Mouse (Mus musculus) liver, embryonic 16.5 days (tissue): Measurements from ENCODE around the gene Rin2. TPM values are rescaled to one million over a fixed set of nuclear protein-coding genes. Genes with fewer than 3 reads are reported as not detected.
A peak's percentile ranks its signal among the peaks of the same experiment; 100 is the strongest.

Source experiments
- ATAC-seq: fragments of 200-750 bp; cut with Nextera tagmentation; 2 replicates; pipeline ENCODE4 v1.8.0; 2017; ENCODE audit warnings: low read depth, mild to moderate bottlenecking, moderate number of reproducible peaks, moderate library complexity
- H3K27ac ChIP-seq: fragments of 300-500 bp; sonication (generic); 2 replicates; pipeline ENCODE4 v1.5.1; 2014; ENCODE audit warnings: mild to moderate bottlenecking, low read length
- H3K27me3 ChIP-seq: fragments of 300-500 bp; sonication (generic); 2 replicates; pipeline ENCODE4 v1.6.1; 2014; ENCODE audit warnings: low read depth, low read length, mixed read lengths; ENCODE audit not compliant: control insufficient read depth, insufficient read depth
- H3K36me3 ChIP-seq: fragments of 300-500 bp; sonication (generic); 2 replicates; pipeline ENCODE4 v1.6.1; 2014; ENCODE audit warnings: mild to moderate bottlenecking; ENCODE audit not compliant: control insufficient read depth, insufficient read depth
- H3K4me1 ChIP-seq: fragments of 300-500 bp; sonication (generic); 2 replicates; pipeline ENCODE4 v1.6.1; 2014; ENCODE audit warnings: low read depth, low read length, mixed read lengths; ENCODE audit not compliant: control insufficient read depth
- H3K4me2 ChIP-seq: fragments of 300-500 bp; sonication (generic); 2 replicates; pipeline ENCODE4 v1.6.1; 2014; ENCODE audit warnings: low read depth, low read length, mixed read lengths
- H3K4me3 ChIP-seq: fragments of 300-500 bp; sonication (generic); 2 replicates; pipeline ENCODE4 v1.5.1; 2014; ENCODE audit warnings: low read depth, mild to moderate bottlenecking, low read length
- H3K9ac ChIP-seq: fragments of 300-500 bp; sonication (generic); 2 replicates; pipeline ENCODE4 v1.6.1; 2014; ENCODE audit warnings: low read depth, low read length
- H3K9me3 ChIP-seq: fragments of 300-500 bp; sonication (generic); replicated peaks from 2 replicates; pipeline ENCODE4 v1.6.1; 2016; ENCODE audit warnings: low read length; ENCODE audit not compliant: control insufficient read depth
- WGBS: fragments of 180-500 bp; shearing (Covaris S2); extraction: QIAGEN DNeasy Blood & Tissue Kit; methylation state at CpG from one replicate; pipeline ENCODE4 v1.1.7; 2014; ENCODE audit not compliant: insufficient replicate concordance; 5-methylcytosine and 5-hydroxymethylcytosine counted together
- polyA plus RNA-seq: library from polyadenylated mRNA; unstranded; fragments of >200 nt; fragmentation: Nextera tagmentation; extraction: Ambion mirVana; gene quantifications from 2 replicates; pipeline ENCODE4 v1.2.1, GENCODE M21; 2015

The Rin2 gene
- polyA plus RNA-seq, 1 experiment from 2014 or later, result 2.6 TPM

GRCm38 (mm10) chr2:145859932-145860801 is 185.2 kb downstream of the Rin2 start:
- peak overlapping the region; percentile 27; the same call in 1 of the 2 replicates for H3K4me3 ChIP-seq
- no peaks in the 10 kb centered on the region for H3K36me3 ChIP-seq
- H3K9ac ChIP-seq, result no peak overlapping the region
- H3K27ac ChIP-seq, result no peak overlapping the region
- H3K9me3 ChIP-seq, result no peaks in the 10 kb centered on the region
- peak overlapping the region; percentile 50 for H3K4me2 ChIP-seq
- peaks cover 5% of the 10 kb centered on the region for H3K4me1 ChIP-seq
- peak; percentile 37 for ATAC-seq
- WGBS, result 30% methylated on average over 40 of the region's 40 CpGs
- H3K27me3 ChIP-seq, result no peaks in the 10 kb centered on the region

GRCm38 (mm10) chr2:145861193-145862123 is 186.4 kb downstream of the Rin2 start:
- H3K9ac ChIP-seq, result no peak overlapping the region
- no peak for ATAC-seq
- no peaks in the 10 kb centered on the region for H3K9me3 ChIP-seq
- WGBS, result 58% methylated on average over 8 of the region's 8 CpGs
- peak overlapping the region; percentile 13; the same call in 1 of the 2 replicates for H3K4me2 ChIP-seq
- no peaks in the 10 kb centered on the region for H3K36me3 ChIP-seq
- H3K27ac ChIP-seq, result no peak overlapping the region; the same call in none of the 2 replicates
- no peak overlapping the region for H3K4me3 ChIP-seq
- peaks cover 5% of the 10 kb centered on the region for H3K4me1 ChIP-seq
- no peaks in the 10 kb centered on the region for H3K27me3 ChIP-seq

- no peak overlapping the region for H3K4me3 ChIP-seq
- ATAC-seq, result no peak
- H3K4me2 ChIP-seq, result no peak overlapping the region
- H3K36me3 ChIP-seq, result no peaks in the 10 kb centered on the region
- no peak overlapping the region for H3K27ac ChIP-seq
- no peaks in the 10 kb centered on the region for H3K27me3 ChIP-seq
- H3K9me3 ChIP-seq, result no peaks in the 10 kb centered on the region
- peaks cover 5% of the 10 kb centered on the region for H3K4me1 ChIP-seq
- 59% methylated on average over 10 of the region's 10 CpGs for WGBS
- no peak overlapping the region for H3K9ac ChIP-seq
Observed at GRCm38 (mm10) chr2:145862206-145862817, 187.3 kb downstream of the Rin2 start.

GRCm38 (mm10) chr2:145865344-145865743 is 190.3 kb downstream of the Rin2 start:
- Histone ChIP-seq H3K9ac (no peak overlapping the region), H3K9me3 (no peaks in the 10 kb centered on the region), H3K4me1 (peaks cover 1% of the 10 kb centered on the region; the same call in 1 of the 2 replicates), H3K4me3 (no peak overlapping the region), H3K27me3 (no peaks in the 10 kb centered on the region), H3K27ac (no peak overlapping the region), H3K4me2 (no peak overlapping the region), H3K36me3 (no peaks in the 10 kb centered on the region)
- 75% methylated on average over 3 of the region's 3 CpGs for WGBS
- no peak for ATAC-seq

GRCm38 (mm10) chr2:145866238-145866637 is 191.2 kb downstream of the Rin2 start:
- H3K9me3 ChIP-seq, result no peaks in the 10 kb centered on the region
- no peaks in the 10 kb centered on the region for H3K27me3 ChIP-seq
- no peak overlapping the region for H3K4me3 ChIP-seq
- ATAC-seq, result no peak
- no peaks in the 10 kb centered on the region for H3K4me1 ChIP-seq
- no peak overlapping the region for H3K27ac ChIP-seq
- no peaks in the 10 kb centered on the region for H3K36me3 ChIP-seq
- 71% methylated on average over 3 of the region's 3 CpGs for WGBS
- no peak overlapping the region for H3K9ac ChIP-seq
- no peak overlapping the region for H3K4me2 ChIP-seq

- WGBS, result 68% methylated on average over 11 of the region's 11 CpGs
- Histone ChIP-seq H3K36me3 (no peaks in the 10 kb centered on the region), H3K9ac (no peak overlapping the region), H3K4me3 (no peak overlapping the region), H3K4me1 (no peaks in the 10 kb centered on the region), H3K9me3 (no peaks in the 10 kb centered on the region), H3K27ac (no peak overlapping the region), H3K27me3 (no peaks in the 10 kb centered on the region), H3K4me2 (no peak overlapping the region)
- ATAC-seq, result no peak
Observed at GRCm38 (mm10) chr2:145866695-145867449, 191.9 kb downstream of the Rin2 start.

GRCm38 (mm10) chr2:145871308-145871707 is 196.3 kb downstream of the Rin2 start:
- Histone ChIP-seq H3K4me3 (no peak overlapping the region), H3K27ac (no peak overlapping the region), H3K4me1 (no peaks in the 10 kb centered on the region), H3K4me2 (no peak overlapping the region), H3K36me3 (no peaks in the 10 kb centered on the region), H3K9me3 (no peaks in the 10 kb centered on the region), H3K9ac (no peak overlapping the region), H3K27me3 (no peaks in the 10 kb centered on the region)
- ATAC-seq, result no peak
- WGBS, result 68% methylated on average over 4 of the region's 4 CpGs

- H3K4me1 ChIP-seq, result no peaks in the 10 kb centered on the region
- no peaks in the 10 kb centered on the region for H3K27me3 ChIP-seq
- H3K4me3 ChIP-seq, result no peak overlapping the region
- no peaks in the 10 kb centered on the region for H3K9me3 ChIP-seq
- 52% methylated on average over 1 of the region's 1 CpGs for WGBS
- ATAC-seq, result no peak
- H3K4me2 ChIP-seq, result no peak overlapping the region
- no peaks in the 10 kb centered on the region for H3K36me3 ChIP-seq
- no peak overlapping the region for H3K27ac ChIP-seq
- no peak overlapping the region for H3K9ac ChIP-seq
Observed at GRCm38 (mm10) chr2:145872099-145872498, 197.1 kb downstream of the Rin2 start.
